Mouse (Mus musculus): ENCODE results near the gene a.

GRCm38 (mm10) chr2:154834149-154834865 lies 43.1 kb downstream of the a start:
- TF ChIP-seq CTCF (conservative IDR thresholded peaks at IDR 0.05; ENCODE audit: low read length) (no peak), POU5F1 (IDR thresholded peaks at IDR 0.05; ENCODE audit: borderline replicate concordance, low read length) (no peak), NANOG (IDR thresholded peaks at IDR 0.05; ENCODE audit: borderline replicate concordance, low read length) (no peak)

Data from E14TG2a.4 (cell line).